Mouse (Mus musculus) heart, embryonic 14.5 days (tissue): ENCODE data around the gene Nup188. TPM values are rescaled to one million over a fixed set of nuclear protein-coding genes. Genes with fewer than 3 reads are reported as not detected.
A peak's percentile ranks its signal among the peaks of the same experiment; 100 is the strongest.

Experiments used
- ATAC-seq: fragments of 200-750 bp; cut with Nextera tagmentation; 2 replicates; pipeline ENCODE4 v1.8.0; 2017; ENCODE audit warnings: low read depth, moderate TSS enrichment; ENCODE audit not compliant: insufficient number of reproducible peaks, insufficient read depth, low FRiP score
- H3K27ac ChIP-seq, 2 experiments: fragments of 200-500 bp in 1 of 2; fragments of 300-500 bp in 1 of 2; sonication (generic) in 1 of 2; replicated peaks in 1 of 2; 2 replicates each; pipeline ENCODE4 v1.5.1; 2012 to 2014; ENCODE audit warnings: low read depth in 2 of 2, low read length in 2 of 2, control low read depth in 1 of 2, mild to moderate bottlenecking in 1 of 2, mixed read lengths in 1 of 2; ENCODE audit not compliant: control insufficient read depth in 1 of 2, insufficient read depth in 1 of 2
- H3K27me3 ChIP-seq: fragments of 300-500 bp; sonication (generic); 2 replicates; pipeline ENCODE4 v1.6.1; 2014; ENCODE audit warnings: mild to moderate bottlenecking, low read length, control low read depth; ENCODE audit not compliant: control insufficient read depth, insufficient read depth
- H3K36me3 ChIP-seq: fragments of 300-500 bp; sonication (generic); 2 replicates; pipeline ENCODE4 v1.6.1; 2014; ENCODE audit warnings: mild to moderate bottlenecking, control low read depth, low read length, mixed read lengths; ENCODE audit not compliant: control insufficient read depth, insufficient read depth
- H3K4me1 ChIP-seq, 2 experiments: fragments of 200-500 bp in 1 of 2; fragments of 300-500 bp in 1 of 2; sonication (generic) in 1 of 2; 2 replicates each; pipeline ENCODE4 v1.6.1; 2012 to 2014; ENCODE audit warnings: low read length in 2 of 2, control low read depth in 1 of 2, mixed read lengths in 1 of 2; ENCODE audit not compliant: control insufficient read depth in 2 of 2, insufficient read depth in 2 of 2
- H3K4me2 ChIP-seq: fragments of 300-500 bp; sonication (generic); 2 replicates; pipeline ENCODE4 v1.6.1; 2014; ENCODE audit warnings: mild to moderate bottlenecking, low read length
- H3K4me3 ChIP-seq, 2 experiments: fragments of 200-500 bp in 1 of 2; fragments of 300-500 bp in 1 of 2; sonication (generic) in 1 of 2; 2 replicates each; pipeline ENCODE4 v1.5.1; 2012 to 2014; ENCODE audit warnings: low read length in 2 of 2, mild to moderate bottlenecking in 2 of 2, control low read depth in 1 of 2, low read depth in 1 of 2, moderate library complexity in 1 of 2; ENCODE audit not compliant: control insufficient read depth in 1 of 2, insufficient read depth in 1 of 2
- H3K9ac ChIP-seq: fragments of 300-500 bp; sonication (generic); 2 replicates; pipeline ENCODE4 v1.6.1; 2014; ENCODE audit warnings: mild to moderate bottlenecking, low read length
- H3K9me3 ChIP-seq: fragments of 300-500 bp; sonication (generic); 2 replicates; pipeline ENCODE4 v1.6.1; 2016; ENCODE audit warnings: low read length, control low read depth; ENCODE audit not compliant: control insufficient read depth
- WGBS: fragments of 180-500 bp; shearing (Covaris S2); extraction: QIAGEN DNeasy Blood & Tissue Kit; methylation state at CpG from one replicate; pipeline ENCODE4 v1.1.7; 2014; 5-methylcytosine and 5-hydroxymethylcytosine counted together
- polyA plus RNA-seq: library from polyadenylated mRNA; unstranded; fragments of >200 nt; fragmentation: Nextera tagmentation; extraction: Ambion mirVana; gene quantifications from 2 replicates; pipeline ENCODE4 v1.2.1, GENCODE M21; 2014

The Nup188 gene
- polyA plus RNA-seq, 1 experiment from 2014 or later, result 23.9 TPM

GRCm38 (mm10) chr2:30356906-30357305, 70.7 kb downstream of the Nup188 start:
- Histone ChIP-seq H3K9ac (peak overlapping the region; percentile 77; the same call in 1 of the 2 replicates), H3K27me3 (no peaks in the 10 kb centered on the region), H3K36me3 (peaks cover 36% of the 10 kb centered on the region), H3K27ac (peak overlapping the region; percentile 72 to 89), H3K4me2 (peak overlapping the region; percentile 89), H3K4me1 (peaks cover 21 to 33% of the 10 kb centered on the region in 2 experiments), H3K4me3 (peak overlapping the region in 1 of 2 experiments; percentile 60; a peak in 1 of 4 replicates), H3K9me3 (no peaks in the 10 kb centered on the region)
- WGBS, result 41% methylated on average over 9 of the region's 9 CpGs
- ATAC-seq, result no peak

DNA sequence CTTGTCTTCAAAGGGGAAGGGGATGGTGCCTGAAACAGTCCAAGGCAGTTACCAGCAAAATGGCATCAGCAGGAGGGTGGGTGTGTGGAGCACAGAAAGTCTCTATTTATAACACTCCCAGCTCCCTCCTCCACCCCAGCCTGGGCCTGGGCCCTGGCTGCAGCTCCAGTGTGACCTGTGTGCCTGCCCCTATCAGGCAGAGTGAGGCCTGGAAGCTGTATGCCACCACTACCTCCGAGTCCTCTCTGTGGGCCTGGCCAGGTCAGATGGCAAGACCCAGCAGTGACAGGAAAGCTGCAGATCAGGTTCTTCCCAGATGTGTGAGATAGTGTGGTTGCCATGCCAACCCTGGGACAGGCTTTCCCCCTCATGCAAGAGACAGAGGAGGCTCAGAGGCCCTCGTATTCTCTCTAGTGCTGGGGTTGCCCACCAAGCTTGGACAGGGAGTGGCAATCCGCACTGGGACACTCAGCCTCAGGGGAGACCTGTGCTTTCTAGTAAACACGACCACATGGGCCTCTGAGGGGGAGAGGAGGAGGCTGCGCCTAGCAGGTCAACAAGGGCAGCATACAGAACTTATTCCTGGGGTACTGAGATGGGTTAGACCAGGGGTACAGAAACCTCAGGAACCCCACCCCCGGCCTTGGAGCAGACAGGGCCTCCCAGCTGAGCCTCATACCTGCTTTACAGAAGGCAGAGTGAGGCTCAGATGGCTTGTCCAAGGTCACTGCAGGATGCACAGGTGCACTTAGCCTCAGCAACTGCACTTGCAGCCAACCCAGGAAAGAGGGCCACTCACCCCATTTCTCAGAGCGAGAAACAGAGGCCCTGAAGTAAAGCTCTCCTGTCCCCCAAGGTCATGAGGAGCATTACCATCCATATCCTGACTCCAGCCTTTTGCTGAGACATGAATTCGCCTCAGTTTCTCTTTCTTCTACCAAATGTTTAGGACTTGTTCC, 71.6 kb downstream of the Nup188 start:
- Histone ChIP-seq H3K9me3 (0 out of 2 replicates have a peak, but pooled peaks cover 3% of the 10 kb centered on the region), H3K4me2 (peak overlapping the region; percentile 89), H3K27ac (peak overlapping the region; percentile 72 to 89), H3K9ac (peak overlapping the region; percentile 77), H3K36me3 (peaks cover 27% of the 10 kb centered on the region), H3K27me3 (no peaks in the 10 kb centered on the region), H3K4me1 (peaks cover 21 to 33% of the 10 kb centered on the region in 2 experiments), H3K4me3 (peak overlapping the region; percentile 60 to 83)
- no peak; the same call in 1 of the 2 replicates for ATAC-seq
- WGBS, result 41% methylated on average over 8 of the region's 8 CpGs

- peak within 1 kb of the TSS; percentile 60 to 83 for H3K4me3 ChIP-seq
- H3K9ac ChIP-seq, result peak within 1 kb of the TSS; percentile 77
- H3K9me3 ChIP-seq, result 0 out of 2 replicates have a peak, but pooled peaks cover 3% of the 10 kb centered on the region
- H3K27ac ChIP-seq, result peak within 1 kb of the TSS; percentile 72 to 89
- H3K27me3 ChIP-seq, result no peaks in the 10 kb centered on the region
- WGBS, result 2% methylated on average over 63 of the region's 73 CpGs
- peak within 1 kb of the TSS; percentile 89 for H3K4me2 ChIP-seq
- ATAC-seq, result peak; percentile 71
- peaks cover 21 to 33% of the 10 kb centered on the region in 2 experiments for H3K4me1 ChIP-seq
- peaks cover 17% of the 10 kb centered on the region for H3K36me3 ChIP-seq
These were observed 72.6 kb downstream of the Nup188 start, which contains the start of gene Sh3glb2 for GRCm38 (mm10) chr2:30358533-30359531. Gene Sh3glb2, minus strand, starts transcription at chr2:30359337.

DNA sequence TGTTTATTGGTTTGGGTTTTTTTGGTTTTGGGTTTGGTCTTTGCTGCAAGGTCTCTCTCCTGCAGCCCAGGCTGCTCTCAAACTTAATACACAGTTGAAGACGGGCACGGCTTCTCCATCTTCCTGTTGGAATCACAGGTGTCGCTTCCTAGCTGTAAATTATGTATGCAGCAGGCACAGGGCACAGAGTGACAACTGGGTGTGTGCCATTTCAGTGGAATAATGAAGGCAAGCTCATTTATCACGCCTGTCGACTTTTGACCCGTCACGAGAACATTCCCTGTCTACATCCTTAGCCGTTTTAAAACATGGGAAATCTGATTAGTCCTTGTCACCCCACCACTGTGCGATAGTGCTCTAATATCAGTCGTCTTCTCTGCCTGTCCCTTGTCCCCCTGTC, 74.4 kb downstream of the Nup188 start:
- no peak overlapping the region for H3K4me2 ChIP-seq
- no peak for ATAC-seq
- WGBS, result 80% methylated on average over 10 of the region's 10 CpGs
- no peaks in the 10 kb centered on the region for H3K27me3 ChIP-seq
- no peak overlapping the region for H3K9ac ChIP-seq
- peaks cover 3% of the 10 kb centered on the region; the same call in 1 of the 2 replicates for H3K36me3 ChIP-seq
- H3K4me3 ChIP-seq, result no peak overlapping the region
- H3K27ac ChIP-seq, result no peak overlapping the region
- H3K4me1 ChIP-seq, result peaks cover 28 to 40% of the 10 kb centered on the region in 2 experiments
- 0 out of 2 replicates have a peak, but pooled peaks cover 3% of the 10 kb centered on the region for H3K9me3 ChIP-seq

DNA sequence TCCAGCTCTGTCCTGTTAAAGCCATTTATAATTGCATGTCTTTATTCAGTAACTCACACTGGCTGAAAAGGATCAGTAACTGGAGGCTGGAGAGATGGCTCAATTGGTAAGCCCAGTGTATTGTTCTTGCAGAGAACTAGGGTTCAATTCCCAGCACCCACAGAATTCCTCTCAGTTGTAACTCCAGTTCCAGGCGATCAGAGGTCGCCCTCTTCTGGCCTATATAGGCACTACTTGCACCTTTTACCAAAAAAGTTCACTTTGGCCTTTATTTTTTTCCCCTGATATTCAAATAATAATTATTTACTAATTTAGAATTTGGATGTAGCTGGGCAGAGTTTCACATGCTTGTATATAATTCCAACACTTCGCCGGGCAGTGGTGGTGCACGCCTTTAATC, 76.7 kb downstream of the Nup188 start:
- H3K4me1 ChIP-seq, result peaks cover 21 to 29% of the 10 kb centered on the region in 2 experiments
- no peak for ATAC-seq
- no peaks in the 10 kb centered on the region for H3K27me3 ChIP-seq
- H3K36me3 ChIP-seq, result peaks cover 14% of the 10 kb centered on the region
- H3K27ac ChIP-seq, result no peak overlapping the region
- no peak overlapping the region for H3K4me3 ChIP-seq
- no peak overlapping the region for H3K4me2 ChIP-seq
- H3K9me3 ChIP-seq, result 0 out of 2 replicates have a peak, but pooled peaks cover 3% of the 10 kb centered on the region
- 69% methylated on average over 5 of the region's 5 CpGs for WGBS
- H3K9ac ChIP-seq, result no peak overlapping the region

DNA sequence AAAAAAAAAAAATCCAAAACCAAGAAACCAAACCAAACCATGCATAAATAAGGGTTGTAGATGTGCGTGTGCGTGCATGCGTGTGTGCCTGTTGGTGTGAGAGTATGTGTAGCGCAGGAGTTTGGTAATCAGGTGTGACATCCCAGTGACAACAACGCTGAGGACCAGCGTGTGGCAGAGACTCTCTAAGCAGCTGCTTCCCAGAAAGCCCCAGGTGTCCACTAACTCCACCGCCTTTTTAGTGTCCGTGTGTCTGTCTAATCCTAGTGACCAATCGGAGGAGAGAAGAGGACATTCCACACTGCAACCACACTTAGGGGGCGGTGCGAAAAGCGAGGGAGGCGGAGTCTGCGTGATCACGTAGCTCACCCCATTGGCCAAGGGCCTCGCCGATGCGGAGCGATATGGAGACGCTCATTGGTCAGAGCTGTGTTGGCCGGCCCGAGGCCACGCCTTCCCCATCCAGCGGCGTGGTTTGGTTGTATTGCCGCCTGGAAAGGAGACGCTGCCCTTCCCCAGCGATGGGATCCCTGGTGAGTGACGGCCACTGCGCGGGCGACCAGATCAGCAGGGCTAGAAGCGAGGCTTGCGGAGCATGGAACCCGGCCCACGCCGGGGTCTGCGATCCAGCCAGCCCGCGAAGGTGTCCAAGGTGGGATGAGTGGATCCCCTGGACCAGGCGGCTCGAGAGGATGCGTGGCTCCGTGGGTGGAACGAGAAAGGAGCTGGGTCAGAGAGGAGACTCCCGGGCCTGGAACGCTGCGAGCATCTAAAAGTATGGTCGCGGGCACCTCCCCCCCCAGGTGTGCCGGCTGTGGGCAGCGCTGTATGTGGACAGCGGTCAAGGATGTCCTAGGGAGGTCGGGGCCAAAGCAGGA, 77.8 kb downstream of the Nup188 start, which contains the start of gene Miga2:
Miga2 (plus strand) TSS at position 461 of the 878 bp plus-strand sequence.
- Histone ChIP-seq H3K27ac (peak within 1 kb of the TSS; percentile 88), H3K36me3 (peaks cover 25% of the 10 kb centered on the region), H3K27me3 (no peaks in the 10 kb centered on the region), H3K4me1 (peaks cover 14 to 22% of the 10 kb centered on the region in 2 experiments), H3K9me3 (0 out of 2 replicates have a peak, but pooled peaks cover 3% of the 10 kb centered on the region), H3K9ac (peak within 1 kb of the TSS; percentile 95), H3K4me2 (peak within 1 kb of the TSS; percentile 75), H3K4me3 (peak within 1 kb of the TSS; percentile 93 to 95)
- under 1% methylated on average over 54 of the region's 54 CpGs for WGBS
- ATAC-seq, result peak; percentile 97
